ENCODE assay signal across 7 mouse cellular contexts in the genomic region with DNA sequence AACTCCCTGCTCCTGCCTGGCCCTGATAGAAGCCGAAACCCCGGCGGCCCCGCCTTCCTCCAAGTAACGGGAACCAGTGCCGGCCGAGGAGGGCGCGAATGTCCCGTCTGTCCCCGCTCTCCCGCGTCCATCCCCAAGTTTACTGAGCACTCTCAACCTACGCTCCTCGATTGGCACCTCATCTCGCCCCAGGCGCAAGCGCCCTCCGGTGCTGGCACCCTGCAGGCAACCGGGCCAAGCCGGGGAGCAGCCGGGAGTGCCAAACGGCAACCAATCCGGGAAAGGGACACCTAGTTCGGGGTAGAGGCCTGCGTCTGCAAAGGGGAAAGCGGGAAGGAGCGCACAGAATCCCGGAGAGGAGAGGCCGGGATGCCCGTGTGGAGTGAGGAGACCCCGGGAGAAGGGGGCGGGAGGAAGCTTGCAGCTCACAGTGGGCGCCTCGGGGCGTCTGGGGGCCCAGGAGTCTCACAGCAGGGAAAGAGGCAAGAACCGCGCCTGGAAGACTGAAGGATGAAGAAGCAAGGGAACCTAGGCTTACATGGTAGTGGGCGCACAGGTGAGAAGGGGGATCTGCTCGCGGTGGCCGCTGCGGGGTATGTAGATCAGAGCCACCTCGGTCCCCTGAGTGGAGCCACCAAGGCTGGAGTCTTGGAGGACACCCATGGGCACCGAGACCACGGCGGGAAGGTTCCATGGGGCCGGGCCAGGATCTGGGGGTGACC. TPM values are rescaled to one million over a fixed set of nuclear protein-coding genes. Genes with fewer than 3 reads are reported as not detected.
DNase-seq lines count a peak whose midpoint lies in the region; ATAC-seq and TF ChIP-seq lines count a peak whose summit lies in the region.

No protein-coding gene starts in this region.

- peaks cover 46% of the 10 kb centered on the region for H3K4me1 ChIP-seq in hindbrain, embryonic 10.5 days (replicated peaks)
- H3K4me1 ChIP-seq in megakaryocyte, embryonic 14.5 days, result peaks cover 39% of the 10 kb centered on the region

- peak overlapping the region; percentile 70 for H3K4me3 ChIP-seq in hindbrain, embryonic 10.5 days
- H3K4me3 ChIP-seq in megakaryocyte, embryonic 14.5 days (replicated peaks), result peak overlapping the region; percentile 96

- WGBS in hindbrain, embryonic 10.5 days, result under 1% methylated on average over 48 of the region's 48 CpGs

- DNase-seq in Patski (ENCODE audit: low read depth, low spot score), result no peak
- peak; percentile 50 for DNase-seq in brain, embryonic 14.5 days (ENCODE audit: low read depth)
- DNase-seq in forelimb bud, embryonic 11.5 days (ENCODE audit: low read depth, low spot score), result peak; percentile 20
- DNase-seq in hindbrain, embryonic 10.5 days (ENCODE audit: low spot score), result peak; percentile 64
- DNase-seq in layer of hippocampus, postnatal 36 days, result peak; percentile 61 to 67
- peak; percentile 40 for DNase-seq in right cerebral cortex, postnatal 4 days

- TF ChIP-seq POLR2A in brain, embryonic 14.5 days (IDR thresholded peaks at IDR 0.05; ENCODE audit: borderline replicate concordance, extremely low read depth, insufficient read depth, insufficient read length, poor library complexity, severe bottlenecking), result no peak

- CTCF ChIA-PET in Patski (lab: Charles Lee), result no interaction called here

- H3K27me3 ChIP-seq in Patski, result no peaks in the 10 kb centered on the region
- peaks cover 100% of the 10 kb centered on the region for H3K27me3 ChIP-seq in hindbrain, embryonic 10.5 days (ENCODE audit: insufficient read depth, poor library complexity, severe bottlenecking)
- H3K27me3 ChIP-seq in megakaryocyte, embryonic 14.5 days (replicated peaks), result peaks cover 56% of the 10 kb centered on the region

- in situ Hi-C loops in Patski (cut with MboI; ENCODE audit: low pct_unique_long_range_greater_than_20kb), result loop anchor here (5.0 to 10.0 kb wide), 6 partner anchors 38 to 470 kb away; no protein-coding TSS in a partner anchor

- ATAC-seq in Patski, result peak; percentile 37

- no peaks in the 10 kb centered on the region for H3K9me3 ChIP-seq in hindbrain, embryonic 10.5 days
- no peaks in the 10 kb centered on the region for H3K9me3 ChIP-seq in megakaryocyte, embryonic 14.5 days

- POLR2A ChIA-PET in Patski (lab: Charles Lee), result interaction anchor here (0.6 to 0.7 kb wide), 2 partner anchors 52 to 1234 kb away, joined by 5 read pairs; no protein-coding TSS in a partner anchor

- TF ChIP-seq CTCF in Patski (IDR thresholded peaks at IDR 0.05), result no peak
- no peak for TF ChIP-seq CTCF in brain, embryonic 14.5 days (IDR thresholded peaks at IDR 0.05; ENCODE audit: borderline replicate concordance, extremely low read depth, insufficient read depth, insufficient read length)

- no peaks in the 10 kb centered on the region for H3K36me3 ChIP-seq in hindbrain, embryonic 10.5 days
- H3K36me3 ChIP-seq in megakaryocyte, embryonic 14.5 days (replicated peaks; ENCODE audit: low read length), result no peaks in the 10 kb centered on the region

- peak overlapping the region; percentile 29; the same call in 1 of the 2 replicates for H3K27ac ChIP-seq in hindbrain, embryonic 10.5 days

RNA-seq across cellular contexts. Expression of a gene that starts 42.3 kb away (rescaled TPM):
- 28.5 TPM for polyA plus RNA-seq in Patski (2021)
- 6.4 and 8.9 TPM in 2 replicates for polyA plus RNA-seq in brain, embryonic 14.5 days (2012; rRNA removed)
- 22.3 and 23.7 TPM in 2 replicates for polyA plus RNA-seq in hindbrain, embryonic 10.5 days (2016; fragmentation: Nextera tagmentation; extraction: Ambion mirVana)
- 10 to 100 TPM; 15.9 to 17.2 TPM for total RNA-seq in layer of hippocampus, postnatal 36 days (2021)
- polyA plus RNA-seq in megakaryocyte, embryonic 14.5 days (2012; ENCODE audit: insufficient read depth, low replicate concordance), result 11.1 and 11.4 TPM in 2 replicates
